Mouse (Mus musculus): Measurements from ENCODE around the gene Sp100. TPM values are rescaled to one million over a fixed set of nuclear protein-coding genes. Genes with fewer than 3 reads are reported as not detected.

Sp100 gene
- polyA plus RNA-seq, 1 experiment from 2014 or later: 0.72 TPM

DNA sequence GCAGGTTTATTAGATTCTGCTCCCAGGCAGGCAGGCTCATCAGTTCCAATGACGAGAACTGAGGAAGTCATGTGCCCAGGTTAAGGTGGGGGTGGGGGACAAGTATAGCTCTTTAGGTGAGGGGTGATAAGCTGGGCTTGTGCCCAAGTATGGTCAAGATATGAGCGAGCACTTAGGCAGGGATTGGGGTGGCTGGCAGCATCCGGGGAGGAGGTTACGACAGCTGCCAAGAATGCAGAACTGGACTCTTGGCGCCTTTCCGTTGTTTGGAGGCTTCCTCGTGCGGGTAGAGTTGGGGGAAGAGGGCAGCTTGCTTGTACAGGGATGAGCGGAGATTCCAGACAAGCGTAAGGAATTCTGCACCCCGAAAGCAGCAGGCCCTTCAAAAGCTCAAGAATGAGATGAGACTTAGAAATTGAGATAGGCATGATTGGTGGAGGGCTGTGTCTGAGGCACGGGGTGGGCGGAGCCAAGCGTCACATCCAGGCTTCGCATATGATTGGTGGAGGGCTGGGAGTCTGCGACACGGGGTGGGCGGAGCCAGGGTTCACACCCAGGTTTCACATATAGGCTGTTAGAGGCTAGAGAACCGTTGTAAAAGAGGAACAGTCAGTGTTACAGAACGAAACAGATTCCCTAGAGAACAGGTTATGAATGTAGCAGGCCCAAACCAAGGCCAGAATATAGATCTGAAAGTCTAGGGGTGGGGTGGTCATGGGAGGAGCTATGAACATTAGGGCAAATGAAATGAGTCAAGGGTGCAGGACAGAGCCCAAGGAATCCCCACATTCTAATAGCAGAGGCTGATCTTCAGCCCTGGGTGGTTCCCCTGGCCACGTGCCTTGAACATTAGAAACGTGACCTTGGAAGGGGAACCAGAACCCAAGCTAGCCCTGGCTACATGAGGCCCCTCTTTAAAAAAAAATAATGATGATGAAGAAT is 53.7 kb downstream of the Sp100 start:
- H3K4me2 ChIP-seq (replicated peaks): peak overlapping the region; percentile 54
- no peaks in the 10 kb centered on the region for H3K4me1 ChIP-seq
- 32% methylated on average over 22 of the region's 22 CpGs for WGBS
- no peak overlapping the region; the same call in 1 of the 2 replicates for H3K9ac ChIP-seq
- no peaks in the 10 kb centered on the region for H3K27me3 ChIP-seq
- ATAC-seq (ENCODE audit: insufficient number of reproducible peaks, insufficient read depth, low FRiP score, low TSS enrichment): peak; percentile 92
- H3K27ac ChIP-seq: no peak overlapping the region
- H3K9me3 ChIP-seq: no peaks in the 10 kb centered on the region
- H3K36me3 ChIP-seq: no peaks in the 10 kb centered on the region
- peak overlapping the region; percentile 34 for H3K4me3 ChIP-seq

DNA sequence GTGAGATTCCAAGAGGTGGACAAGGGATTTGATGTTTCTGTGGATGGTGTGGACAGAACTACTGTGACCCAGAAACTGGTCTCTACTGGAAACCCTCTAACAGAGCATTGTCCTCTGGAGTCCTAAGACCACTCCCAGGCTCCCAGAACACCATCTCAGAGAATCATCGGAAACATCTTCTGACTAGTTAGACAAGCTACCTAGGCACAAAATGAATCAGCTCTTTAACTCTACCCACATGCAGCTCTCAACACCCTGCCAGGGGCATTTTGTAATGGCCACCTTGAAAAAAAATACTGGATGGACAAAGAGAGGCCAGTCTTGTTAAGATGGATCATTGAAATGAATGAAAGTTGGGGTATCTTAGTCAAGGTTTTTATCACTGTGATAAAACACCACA is 55.8 kb downstream of the Sp100 start:
- Histone ChIP-seq H3K27ac (no peak overlapping the region), H3K4me1 (no peaks in the 10 kb centered on the region), H3K27me3 (no peaks in the 10 kb centered on the region), H3K4me3 (no peak overlapping the region), H3K4me2 (replicated peaks) (no peak overlapping the region), H3K36me3 (no peaks in the 10 kb centered on the region), H3K9me3 (no peaks in the 10 kb centered on the region), H3K9ac (no peak overlapping the region)
- WGBS: 97% methylated on average over 1 of the region's 1 CpGs
- no peak for ATAC-seq (ENCODE audit: insufficient number of reproducible peaks, insufficient read depth, low FRiP score, low TSS enrichment)

DNA sequence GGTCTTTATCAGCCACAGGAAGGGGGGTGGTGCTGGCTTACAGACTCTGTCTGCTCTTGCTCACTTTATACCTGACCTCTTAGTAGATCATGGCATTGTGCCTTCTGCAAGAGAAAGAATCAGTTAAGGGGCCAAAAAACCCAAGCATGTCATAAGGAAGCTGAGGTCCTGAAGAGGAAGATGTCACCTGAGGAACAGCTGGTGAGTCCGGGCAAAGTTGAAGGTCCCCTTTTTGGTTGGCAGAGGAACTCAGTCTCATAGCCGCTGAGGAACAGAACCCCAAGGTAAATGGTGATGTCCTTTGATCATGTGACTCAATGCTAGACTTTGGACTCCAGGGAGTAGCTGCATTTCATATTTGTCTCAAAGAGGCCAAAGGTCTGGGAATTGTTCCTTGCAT is 57.0 kb downstream of the Sp100 start:
- no peak for ATAC-seq (ENCODE audit: insufficient number of reproducible peaks, insufficient read depth, low FRiP score, low TSS enrichment)
- no peaks in the 10 kb centered on the region for H3K36me3 ChIP-seq
- H3K9ac ChIP-seq: no peak overlapping the region
- no peak overlapping the region for H3K4me2 ChIP-seq (replicated peaks)
- 87% methylated on average over 2 of the region's 2 CpGs for WGBS
- H3K9me3 ChIP-seq: no peaks in the 10 kb centered on the region
- H3K27me3 ChIP-seq: no peaks in the 10 kb centered on the region
- no peak overlapping the region for H3K27ac ChIP-seq
- H3K4me1 ChIP-seq: no peaks in the 10 kb centered on the region
- no peak overlapping the region for H3K4me3 ChIP-seq

DNA sequence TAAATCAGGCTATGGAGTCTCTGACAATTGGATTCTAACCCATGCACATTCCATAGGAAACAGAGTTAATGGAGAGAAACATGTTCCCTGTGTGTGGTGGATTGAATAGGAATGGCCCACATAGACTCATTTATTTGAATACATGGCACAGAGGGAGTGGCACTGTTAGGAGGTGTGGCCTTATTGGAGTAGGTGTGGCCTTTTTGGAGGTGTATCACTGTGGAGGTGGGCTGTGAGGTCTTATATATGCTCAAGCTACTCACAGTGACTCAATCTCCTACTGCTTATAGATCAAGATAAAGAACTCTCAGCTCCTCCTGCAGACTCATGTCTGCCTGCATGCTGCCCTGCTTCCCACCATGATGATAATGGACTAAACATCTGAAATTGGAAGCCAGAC is 64.7 kb downstream of the Sp100 start:
- Histone ChIP-seq H3K9ac (no peak overlapping the region), H3K4me3 (no peak overlapping the region), H3K27me3 (no peaks in the 10 kb centered on the region), H3K27ac (no peak overlapping the region), H3K4me2 (replicated peaks) (no peak overlapping the region), H3K4me1 (no peaks in the 10 kb centered on the region), H3K36me3 (no peaks in the 10 kb centered on the region), H3K9me3 (no peaks in the 10 kb centered on the region)
- ATAC-seq (ENCODE audit: insufficient number of reproducible peaks, insufficient read depth, low FRiP score, low TSS enrichment): no peak

DNA sequence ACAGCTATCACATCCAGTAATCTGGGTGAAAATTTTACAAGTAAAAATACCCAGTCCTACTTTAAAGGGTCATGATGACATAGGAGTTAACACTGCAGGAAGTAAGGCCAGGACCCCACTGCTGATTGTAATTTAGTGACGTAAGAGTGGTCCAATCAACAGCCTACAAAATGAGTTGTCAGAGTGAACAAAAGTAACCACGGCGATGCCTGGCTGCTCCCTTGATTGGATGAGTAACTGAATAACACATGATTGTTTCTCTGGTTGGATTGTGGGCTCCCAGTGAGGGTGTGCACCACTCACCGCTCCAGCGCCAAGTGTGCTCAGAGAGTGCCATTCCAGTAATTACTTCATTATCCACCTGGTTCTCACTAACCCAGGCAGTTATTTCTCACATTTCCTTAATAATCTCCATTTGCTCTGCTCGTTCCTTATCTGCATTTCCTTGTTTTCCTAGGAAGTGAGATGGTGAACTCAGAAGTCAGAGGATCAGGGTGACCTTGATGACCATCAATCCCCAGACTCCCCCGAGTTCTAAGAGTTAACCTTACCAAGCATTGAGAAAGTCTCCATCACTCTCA is 66.7 kb downstream of the Sp100 start:
- no peak overlapping the region for H3K9ac ChIP-seq
- ATAC-seq (ENCODE audit: insufficient number of reproducible peaks, insufficient read depth, low FRiP score, low TSS enrichment): no peak
- no peak overlapping the region for H3K4me3 ChIP-seq
- H3K4me2 ChIP-seq (replicated peaks): no peak overlapping the region
- no peak overlapping the region for H3K27ac ChIP-seq
- 52% methylated on average over 7 of the region's 7 CpGs for WGBS
- H3K4me1 ChIP-seq: no peaks in the 10 kb centered on the region
- no peaks in the 10 kb centered on the region for H3K27me3 ChIP-seq
- H3K9me3 ChIP-seq: no peaks in the 10 kb centered on the region
- H3K36me3 ChIP-seq: no peaks in the 10 kb centered on the region

DNA sequence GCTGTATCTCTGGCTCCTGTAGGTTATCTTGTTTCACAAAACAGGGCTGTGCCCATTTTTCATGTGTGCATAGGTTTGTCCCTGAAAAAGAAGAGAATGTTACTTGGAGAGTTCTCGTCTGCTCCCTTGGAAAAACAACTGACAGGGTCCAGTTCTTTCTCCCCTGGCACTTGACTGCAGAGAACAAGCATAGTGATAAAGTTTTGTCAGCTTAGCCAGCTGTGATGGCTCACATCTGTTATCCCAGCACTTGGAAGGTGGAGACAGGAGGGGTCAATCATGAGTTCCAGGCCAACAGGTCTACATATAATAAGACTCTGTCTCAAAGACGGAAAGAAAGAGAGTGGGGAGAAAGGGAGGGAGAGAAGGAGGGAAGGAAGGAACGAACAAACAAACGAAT is 69.3 kb downstream of the Sp100 start:
- H3K27me3 ChIP-seq: no peaks in the 10 kb centered on the region
- ATAC-seq (ENCODE audit: insufficient number of reproducible peaks, insufficient read depth, low FRiP score, low TSS enrichment): no peak
- no peaks in the 10 kb centered on the region for H3K9me3 ChIP-seq
- H3K4me3 ChIP-seq: no peak overlapping the region
- no peak overlapping the region for H3K4me2 ChIP-seq (replicated peaks)
- H3K27ac ChIP-seq: no peak overlapping the region
- 75% methylated on average over 4 of the region's 4 CpGs for whole genome bisulfite sequencing
- H3K4me1 ChIP-seq: no peaks in the 10 kb centered on the region
- H3K9ac ChIP-seq: no peak overlapping the region
- no peaks in the 10 kb centered on the region for H3K36me3 ChIP-seq

DNA sequence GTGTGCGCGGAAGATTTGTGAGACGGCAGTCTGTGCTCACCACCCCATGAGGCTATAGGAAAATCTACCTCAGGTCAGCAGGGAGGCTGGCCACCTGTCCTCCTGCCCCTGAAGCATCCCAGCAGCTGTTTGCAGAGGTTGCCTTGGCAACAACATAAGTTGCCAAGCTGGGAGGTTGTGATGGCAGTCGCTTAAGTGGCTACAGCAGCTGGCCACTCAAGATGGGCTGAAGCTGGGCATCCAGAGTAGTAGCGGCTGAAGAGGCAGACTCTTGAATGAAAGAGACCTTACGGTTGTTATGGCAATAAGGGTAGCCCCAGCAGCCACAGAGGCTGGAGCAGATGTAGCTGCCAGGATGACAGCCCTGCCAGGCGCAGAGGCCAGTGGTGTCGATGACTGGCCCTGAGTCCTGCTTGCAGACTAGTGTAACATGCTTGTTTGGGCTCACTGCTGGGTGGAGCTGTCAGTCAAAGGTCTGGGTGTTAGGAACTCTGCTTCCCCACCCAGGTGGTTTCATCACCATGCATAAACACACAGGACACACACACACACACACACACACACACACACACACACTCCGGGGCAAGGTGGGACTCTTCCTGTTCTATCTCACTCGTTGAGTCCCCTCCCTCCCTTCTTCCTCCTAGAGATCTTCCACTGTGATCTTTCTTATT is 70.6 kb downstream of the Sp100 start:
- Histone ChIP-seq H3K4me1 (no peaks in the 10 kb centered on the region), H3K27ac (no peak overlapping the region), H3K36me3 (no peaks in the 10 kb centered on the region), H3K9ac (no peak overlapping the region), H3K4me3 (no peak overlapping the region), H3K4me2 (replicated peaks) (no peak overlapping the region), H3K9me3 (no peaks in the 10 kb centered on the region), H3K27me3 (no peaks in the 10 kb centered on the region)
- ATAC-seq (ENCODE audit: insufficient number of reproducible peaks, insufficient read depth, low FRiP score, low TSS enrichment): no peak
- WGBS: 66% methylated on average over 10 of the region's 10 CpGs

DNA sequence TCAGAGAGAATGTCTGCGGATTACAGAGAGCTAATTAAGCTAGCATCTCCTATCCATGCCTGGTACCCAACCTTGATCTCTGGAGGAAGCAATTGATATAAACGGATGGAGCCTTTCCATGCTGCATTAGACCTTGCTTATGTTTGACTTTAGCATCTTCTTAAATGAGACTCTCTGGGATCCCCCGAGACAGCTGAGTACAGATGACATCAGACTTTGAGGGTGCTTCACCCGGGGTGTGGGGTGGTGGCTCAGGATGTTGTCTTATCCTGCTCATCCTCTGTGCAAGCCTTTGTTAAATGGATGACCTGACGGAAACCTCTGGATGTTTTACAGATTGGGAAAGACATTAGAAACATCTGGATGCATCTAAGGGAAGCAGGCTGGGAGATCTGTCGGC is 80.7 kb downstream of the Sp100 start:
- peaks cover 4% of the 10 kb centered on the region; the same call in 1 of the 2 replicates for H3K4me1 ChIP-seq
- 70% methylated on average over 6 of the region's 6 CpGs for WGBS
- no peak for ATAC-seq (ENCODE audit: insufficient number of reproducible peaks, insufficient read depth, low FRiP score, low TSS enrichment)

DNA sequence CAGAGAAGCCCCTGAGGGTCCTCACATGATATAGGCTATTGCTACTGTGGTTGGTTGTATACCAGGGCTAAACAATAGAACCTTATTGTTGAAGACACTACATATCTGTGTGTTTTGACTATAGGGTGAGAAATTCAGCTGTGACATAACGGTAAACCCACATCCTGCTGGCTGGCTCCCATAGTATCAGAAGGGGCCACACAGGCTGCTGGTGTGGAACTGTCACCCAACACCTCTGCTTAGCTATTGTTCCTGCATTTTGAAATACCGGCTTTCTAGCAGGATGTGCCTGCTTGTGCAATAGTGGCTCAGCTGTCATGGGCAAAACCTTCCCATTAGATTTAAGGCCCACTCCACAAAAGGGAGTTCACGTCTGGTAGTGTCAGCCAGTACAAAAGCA is 82.8 kb downstream of the Sp100 start:
- H3K27me3 ChIP-seq: no peaks in the 10 kb centered on the region
- no peak overlapping the region for H3K9ac ChIP-seq
- H3K9me3 ChIP-seq: no peaks in the 10 kb centered on the region
- no peak for ATAC-seq (ENCODE audit: insufficient number of reproducible peaks, insufficient read depth, low FRiP score, low TSS enrichment)
- H3K4me3 ChIP-seq: no peak overlapping the region
- H3K4me2 ChIP-seq (replicated peaks): no peak overlapping the region
- H3K4me1 ChIP-seq: peaks cover 4% of the 10 kb centered on the region; the same call in 1 of the 2 replicates
- H3K36me3 ChIP-seq: no peaks in the 10 kb centered on the region
- WGBS: 85% methylated on average over 3 of the region's 3 CpGs
- H3K27ac ChIP-seq: no peak overlapping the region

More for the DNA sequence above, 80.7 kb downstream of the Sp100 start:
- no peak overlapping the region for H3K4me3 ChIP-seq
- H3K27ac ChIP-seq: no peak overlapping the region
- no peaks in the 10 kb centered on the region for H3K27me3 ChIP-seq
- H3K9me3 ChIP-seq: no peaks in the 10 kb centered on the region
- H3K4me2 ChIP-seq (replicated peaks): no peak overlapping the region
- H3K36me3 ChIP-seq: no peaks in the 10 kb centered on the region
- H3K9ac ChIP-seq: no peak overlapping the region

DNA sequence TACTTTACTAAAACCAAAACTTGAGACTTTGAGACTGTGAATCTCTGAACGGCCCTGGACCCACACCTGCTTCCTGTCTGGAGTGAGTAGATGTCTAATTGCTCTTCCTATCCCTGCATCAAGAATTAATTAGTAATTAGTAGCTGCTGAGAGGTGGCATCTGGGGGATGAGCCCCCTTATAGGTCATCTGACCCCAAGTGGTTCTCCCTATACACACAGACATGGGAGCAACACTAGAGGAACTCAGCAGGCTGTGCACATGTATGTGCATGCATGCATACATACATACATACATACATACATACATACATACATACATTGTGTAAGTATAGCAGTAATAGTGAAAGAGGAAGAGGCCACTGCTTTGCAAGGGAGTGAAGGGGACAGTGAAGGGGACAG is 84.7 kb downstream of the Sp100 start:
- ATAC-seq (ENCODE audit: insufficient number of reproducible peaks, insufficient read depth, low FRiP score, low TSS enrichment): no peak

DNA sequence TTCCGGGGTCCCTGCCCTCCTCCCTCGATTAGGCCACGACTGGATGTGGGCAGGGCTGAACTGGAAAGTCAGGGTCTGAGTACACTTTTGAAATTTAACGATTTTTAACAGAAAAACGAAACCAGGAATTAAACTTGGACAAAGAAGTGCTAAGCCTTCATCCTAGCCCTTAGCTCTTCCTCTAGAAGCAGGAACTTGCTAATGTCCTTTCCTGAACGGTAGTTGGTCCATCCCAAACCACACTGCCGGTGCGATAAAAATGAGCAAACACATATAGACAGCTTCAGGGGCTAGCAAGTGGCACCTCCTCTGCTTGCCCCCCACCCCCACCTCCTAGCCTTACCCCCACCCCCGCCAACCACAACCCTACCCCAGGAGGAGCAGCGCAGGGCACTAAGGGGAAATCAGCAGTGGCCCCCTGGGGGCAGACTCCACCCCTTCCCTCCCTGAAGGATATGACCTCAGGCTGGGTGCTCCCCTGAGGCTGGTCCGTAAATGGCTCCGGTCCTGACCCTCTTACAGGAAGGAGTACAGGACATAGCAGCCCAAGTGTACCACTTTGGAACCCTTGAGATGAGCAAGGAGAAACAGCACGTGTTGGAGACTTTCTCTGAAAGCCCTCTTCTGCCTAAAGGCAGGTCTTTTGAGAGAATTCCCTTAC is 85.8 kb downstream of the Sp100 start:
- 72% methylated on average over 13 of the region's 13 CpGs for WGBS
- Histone ChIP-seq H3K9me3 (no peaks in the 10 kb centered on the region), H3K4me1 (peaks cover 4% of the 10 kb centered on the region; the same call in 1 of the 2 replicates), H3K4me3 (no peak overlapping the region; the same call in 1 of the 2 replicates), H3K27me3 (no peaks in the 10 kb centered on the region), H3K36me3 (no peaks in the 10 kb centered on the region), H3K9ac (no peak overlapping the region), H3K4me2 (replicated peaks) (no peak overlapping the region), H3K27ac (no peak overlapping the region)
- ATAC-seq (ENCODE audit: insufficient number of reproducible peaks, insufficient read depth, low FRiP score, low TSS enrichment): no peak

More for the DNA sequence above, 84.7 kb downstream of the Sp100 start:
- Histone ChIP-seq H3K9me3 (no peaks in the 10 kb centered on the region), H3K4me3 (no peak overlapping the region), H3K36me3 (no peaks in the 10 kb centered on the region), H3K27ac (no peak overlapping the region), H3K9ac (no peak overlapping the region), H3K4me2 (replicated peaks) (no peak overlapping the region), H3K4me1 (peaks cover 4% of the 10 kb centered on the region; the same call in 1 of the 2 replicates), H3K27me3 (no peaks in the 10 kb centered on the region)
- WGBS: 44% methylated on average over 1 of the region's 1 CpGs
